Mouse (Mus musculus): ENCODE measurements around the gene Olfr319. TPM values are rescaled to one million over a fixed set of nuclear protein-coding genes. Genes with fewer than 3 reads are reported as not detected.

Olfr319 gene
- total RNA-seq (2014; rRNA removed; ENCODE audit: low replicate concordance): not detected in 2 replicates
- not detected in 2 replicates for polyA plus RNA-seq (2015; fragmentation: Nextera tagmentation; extraction: Ambion mirVana)

DNA sequence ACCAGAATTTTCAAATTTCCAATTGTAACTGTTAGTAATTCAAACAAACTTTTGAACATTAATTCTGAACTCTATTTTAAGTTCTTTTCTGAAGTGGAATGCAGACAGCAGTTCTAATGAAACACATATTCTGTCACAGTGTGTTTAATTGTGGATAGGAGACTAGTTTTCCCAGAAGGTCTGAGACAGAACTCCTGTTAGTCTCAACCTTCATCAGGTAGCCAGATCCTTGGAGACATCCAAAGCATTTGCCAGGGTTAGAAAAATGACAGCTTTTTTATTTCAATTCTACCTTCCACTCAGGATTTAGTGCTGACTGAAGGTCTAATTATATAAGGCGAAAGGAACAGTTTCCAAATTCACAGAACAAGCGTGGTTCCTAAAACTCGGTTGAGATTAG lies at the start of gene Olfr319:
Gene Olfr319 (plus strand): TSS at position 301 of the 400 bp plus-strand sequence.
- DNase-seq (ENCODE audit: low spot score): no peak
- H3K9me3 ChIP-seq (replicated peaks; ENCODE audit: control insufficient read depth, low read length): no peaks in the 10 kb centered on the region; the same call in 1 of the 2 replicates
- no peaks in the 10 kb centered on the region for H3K27me3 ChIP-seq (ENCODE audit: control insufficient read depth, insufficient read depth, low read length)
- H3K9ac ChIP-seq (replicated peaks; ENCODE audit: low read depth, low read length): no peak within 1 kb of the TSS
- TF ChIP-seq CTCF (IDR thresholded peaks at IDR 0.05; ENCODE audit: low read depth) (no peak), EP300 (IDR thresholded peaks at IDR 0.05; ENCODE audit: low read depth) (no peak)
- ATAC-seq (ENCODE audit: insufficient read depth, low read depth): no peak
- no peak within 1 kb of the TSS for H3K27ac ChIP-seq (ENCODE audit: low read depth)
- 67% methylated on average over 3 of the region's 3 CpGs for WGBS
- H3K4me3 ChIP-seq (ENCODE audit: low read depth, low read length): no peak within 1 kb of the TSS
- no peaks in the 10 kb centered on the region for H3K4me1 ChIP-seq (ENCODE audit: control insufficient read depth, insufficient read depth)
- H3K36me3 ChIP-seq (replicated peaks; ENCODE audit: control insufficient read depth, insufficient read depth, low read length): no peaks in the 10 kb centered on the region
- no peak within 1 kb of the TSS for H3K4me2 ChIP-seq (ENCODE audit: low read depth, low read length)

DNA sequence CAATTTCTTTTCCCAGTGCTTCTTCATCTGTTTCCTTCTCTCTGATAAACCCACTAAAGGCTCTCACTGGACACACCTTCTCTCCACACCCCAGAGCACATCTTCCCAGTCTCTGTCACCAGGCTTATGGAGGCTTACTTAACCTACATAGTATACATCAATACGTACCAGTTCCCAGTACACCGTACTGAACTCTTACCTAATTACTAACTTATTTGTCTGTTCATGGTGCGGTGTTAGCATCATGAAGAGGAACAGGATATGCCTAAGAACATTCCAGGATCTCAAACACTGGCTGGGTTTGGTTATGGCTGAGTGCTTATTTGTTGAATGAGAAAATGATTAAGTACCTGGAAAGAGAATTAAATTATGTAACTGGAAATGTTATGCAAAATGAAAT lies 43.8 kb upstream of the Olfr319 start:
- 84% methylated on average over 3 of the region's 3 CpGs for WGBS
- no peak for ATAC-seq (ENCODE audit: insufficient read depth, low read depth)
- Histone ChIP-seq H3K9ac (replicated peaks; ENCODE audit: low read depth, low read length) (no peak overlapping the region), H3K36me3 (replicated peaks; ENCODE audit: control insufficient read depth, insufficient read depth, low read length) (no peaks in the 10 kb centered on the region), H3K4me1 (ENCODE audit: control insufficient read depth, insufficient read depth) (no peaks in the 10 kb centered on the region), H3K27ac (ENCODE audit: low read depth) (no peak overlapping the region), H3K4me2 (ENCODE audit: low read depth, low read length) (no peak overlapping the region), H3K9me3 (replicated peaks; ENCODE audit: control insufficient read depth, low read length) (no peaks in the 10 kb centered on the region), H3K4me3 (ENCODE audit: low read depth, low read length) (no peak overlapping the region), H3K27me3 (ENCODE audit: control insufficient read depth, insufficient read depth, low read length) (no peaks in the 10 kb centered on the region)
- no peak for DNase-seq (ENCODE audit: low spot score)
- no peak for TF ChIP-seq CTCF (IDR thresholded peaks at IDR 0.05; ENCODE audit: low read depth)
- no peak for TF ChIP-seq EP300 (IDR thresholded peaks at IDR 0.05; ENCODE audit: low read depth)

DNA sequence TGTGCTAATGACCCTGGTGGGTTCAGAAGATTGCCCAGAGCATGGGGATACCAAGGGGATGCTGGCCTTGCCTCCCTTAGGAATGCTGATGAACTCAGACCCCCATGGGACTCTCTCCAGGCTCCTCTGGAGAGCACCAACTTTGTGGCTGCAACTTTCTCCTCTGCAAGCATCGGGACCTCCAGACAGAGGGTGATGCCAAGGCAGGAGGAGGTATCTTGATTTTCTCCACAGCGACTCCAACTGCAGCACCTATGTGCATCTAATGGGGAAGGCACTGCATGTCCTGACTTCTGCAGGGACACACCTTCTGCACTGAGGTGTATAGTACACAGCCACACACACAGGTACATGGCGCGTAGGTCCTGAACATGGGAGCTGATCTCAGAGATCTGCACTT lies 40.4 kb upstream of the Olfr319 start, which contains the start of gene Olfr322:
Gene Olfr322 (plus strand): TSS at position 187 of the 400 bp plus-strand sequence.
- ATAC-seq (ENCODE audit: insufficient read depth, low read depth) (no peak), DNase-seq (ENCODE audit: low spot score) (no peak)
- no peaks in the 10 kb centered on the region for H3K27me3 ChIP-seq (ENCODE audit: control insufficient read depth, insufficient read depth, low read length)
- no peaks in the 10 kb centered on the region for H3K4me1 ChIP-seq (ENCODE audit: control insufficient read depth, insufficient read depth)
- no peak for TF ChIP-seq EP300 (IDR thresholded peaks at IDR 0.05; ENCODE audit: low read depth)
- no peak for TF ChIP-seq CTCF (IDR thresholded peaks at IDR 0.05; ENCODE audit: low read depth)
- WGBS: 80% methylated on average over 4 of the region's 4 CpGs
- no peak within 1 kb of the TSS for H3K27ac ChIP-seq (ENCODE audit: low read depth)
- no peaks in the 10 kb centered on the region for H3K9me3 ChIP-seq (replicated peaks; ENCODE audit: control insufficient read depth, low read length)
- no peak within 1 kb of the TSS for H3K4me3 ChIP-seq (ENCODE audit: low read depth, low read length)
- no peak within 1 kb of the TSS for H3K4me2 ChIP-seq (ENCODE audit: low read depth, low read length)
- H3K36me3 ChIP-seq (replicated peaks; ENCODE audit: control insufficient read depth, insufficient read depth, low read length): no peaks in the 10 kb centered on the region
- H3K9ac ChIP-seq (replicated peaks; ENCODE audit: low read depth, low read length): no peak within 1 kb of the TSS

GRCm38 (mm10) chr11:58669252-58669651 lies 29.7 kb upstream of the Olfr319 start:
- H3K4me3 ChIP-seq (ENCODE audit: low read depth, low read length): no peak overlapping the region
- ATAC-seq (ENCODE audit: insufficient read depth, low read depth): no peak

DNA sequence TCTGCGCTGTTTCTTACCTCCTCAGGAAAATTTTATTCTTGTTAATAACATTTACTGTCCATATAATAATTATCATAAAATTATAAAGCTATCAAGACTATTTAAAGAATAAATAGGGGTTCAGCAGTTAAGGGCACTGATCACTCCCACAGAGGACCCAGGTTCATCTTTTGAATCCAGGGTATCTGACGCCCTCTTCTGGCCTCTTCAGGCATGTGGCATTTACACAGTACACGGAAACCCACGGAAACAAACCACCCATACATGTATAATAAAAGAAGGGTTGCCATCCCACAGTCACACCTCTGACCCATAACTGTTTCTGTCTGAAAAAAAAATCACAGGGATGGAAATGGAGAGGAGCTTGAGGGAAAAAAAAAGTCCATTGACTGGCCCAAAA lies 27.1 kb upstream of the Olfr319 start:
- TF ChIP-seq EP300 (IDR thresholded peaks at IDR 0.05; ENCODE audit: low read depth): no peak
- no peak for ATAC-seq (ENCODE audit: insufficient read depth, low read depth)

More at GRCm38 (mm10) chr11:58669252-58669651, 29.7 kb upstream of the Olfr319 start:
- Histone ChIP-seq H3K4me2 (ENCODE audit: low read depth, low read length) (no peak overlapping the region), H3K9me3 (replicated peaks; ENCODE audit: control insufficient read depth, low read length) (no peaks in the 10 kb centered on the region), H3K27me3 (ENCODE audit: control insufficient read depth, insufficient read depth, low read length) (no peaks in the 10 kb centered on the region), H3K27ac (ENCODE audit: low read depth) (no peak overlapping the region), H3K9ac (replicated peaks; ENCODE audit: low read depth, low read length) (no peak overlapping the region), H3K36me3 (replicated peaks; ENCODE audit: control insufficient read depth, insufficient read depth, low read length) (no peaks in the 10 kb centered on the region), H3K4me1 (ENCODE audit: control insufficient read depth, insufficient read depth) (no peaks in the 10 kb centered on the region)
- TF ChIP-seq CTCF (IDR thresholded peaks at IDR 0.05; ENCODE audit: low read depth) (no peak), EP300 (IDR thresholded peaks at IDR 0.05; ENCODE audit: low read depth) (no peak)
- DNase-seq (ENCODE audit: low spot score): no peak

GRCm38 (mm10) chr11:58680799-58681198 lies 18.2 kb upstream of the Olfr319 start, which contains the start of gene Olfr320:
Gene Olfr320, plus strand, starts transcription at chr11:58681099.
- Histone ChIP-seq H3K9ac (replicated peaks; ENCODE audit: low read depth, low read length) (no peak within 1 kb of the TSS), H3K27me3 (ENCODE audit: control insufficient read depth, insufficient read depth, low read length) (no peaks in the 10 kb centered on the region), H3K4me3 (ENCODE audit: low read depth, low read length) (no peak within 1 kb of the TSS), H3K4me1 (ENCODE audit: control insufficient read depth, insufficient read depth) (no peaks in the 10 kb centered on the region), H3K4me2 (ENCODE audit: low read depth, low read length) (no peak within 1 kb of the TSS), H3K27ac (ENCODE audit: low read depth) (no peak within 1 kb of the TSS), H3K36me3 (replicated peaks; ENCODE audit: control insufficient read depth, insufficient read depth, low read length) (no peaks in the 10 kb centered on the region), H3K9me3 (replicated peaks; ENCODE audit: control insufficient read depth, low read length) (no peaks in the 10 kb centered on the region)
- WGBS: 72% methylated on average over 1 of the region's 1 CpGs
- ATAC-seq (ENCODE audit: insufficient read depth, low read depth): no peak
- DNase-seq (ENCODE audit: low spot score): no peak
- no peak for TF ChIP-seq CTCF (IDR thresholded peaks at IDR 0.05; ENCODE audit: low read depth)
- TF ChIP-seq EP300 (IDR thresholded peaks at IDR 0.05; ENCODE audit: low read depth): no peak

More for the DNA sequence above, 27.1 kb upstream of the Olfr319 start:
- no peak for DNase-seq (ENCODE audit: low spot score)
- Histone ChIP-seq H3K4me3 (ENCODE audit: low read depth, low read length) (no peak overlapping the region), H3K27ac (ENCODE audit: low read depth) (no peak overlapping the region), H3K4me2 (ENCODE audit: low read depth, low read length) (no peak overlapping the region), H3K4me1 (ENCODE audit: control insufficient read depth, insufficient read depth) (no peaks in the 10 kb centered on the region), H3K36me3 (replicated peaks; ENCODE audit: control insufficient read depth, insufficient read depth, low read length) (no peaks in the 10 kb centered on the region), H3K9me3 (replicated peaks; ENCODE audit: control insufficient read depth, low read length) (no peaks in the 10 kb centered on the region), H3K9ac (replicated peaks; ENCODE audit: low read depth, low read length) (no peak overlapping the region), H3K27me3 (ENCODE audit: control insufficient read depth, insufficient read depth, low read length) (no peaks in the 10 kb centered on the region)
- WGBS: 46% methylated on average over 4 of the region's 4 CpGs

Measured in heart, postnatal 0 days (tissue).